Mouse (Mus musculus) cerebellum, adult 9-10 months (tissue): ENCODE measurements at regions not wholly inside any gene's neighbourhood (a gene's known extent, or its start where the extent isn't known, plus 50 kb on each side); places are given as distances from the start of the nearest gene placed in this dataset.

Source experiments
- DNase-seq: peaks from one replicate; pipeline ENCODE4 v3.0.0; 2022

- DNase-seq = no peak
These were observed 75.1 kb upstream of the Krr1 start for GRCm38 (mm10) chr10:111897361-111897760.

GRCm38 (mm10) chr10:111900723-111901716, 71.4 kb upstream of the Krr1 start:
- no peak for DNase-seq

GRCm38 (mm10) chr10:111903956-111904355, 68.5 kb upstream of the Krr1 start:
- DNase-seq = peak; percentile 17

- peak; percentile 91 for DNase-seq
These were observed 64.6 kb upstream of the Krr1 start for GRCm38 (mm10) chr10:111907836-111908235.

- peak; percentile 83 for DNase-seq
These were observed 59.9 kb upstream of the Krr1 start for GRCm38 (mm10) chr10:111912561-111912960.

- DNase-seq = peak; percentile 15
These were observed 59.2 kb upstream of the Krr1 start for GRCm38 (mm10) chr10:111913066-111913785.

GRCm38 (mm10) chr10:111914231-111914630, 58.2 kb upstream of the Krr1 start:
- no peak for DNase-seq

- DNase-seq = no peak
These were observed 54.4 kb upstream of the Krr1 start for GRCm38 (mm10) chr10:111918071-111918507.

GRCm38 (mm10) chr10:111919475-111919874, 53.0 kb upstream of the Krr1 start:
- no peak for DNase-seq

GRCm38 (mm10) chr10:111921492-111921891, 51.0 kb upstream of the Krr1 start:
- no peak for DNase-seq
